Mouse (Mus musculus) retina, adult 2 months (tissue): Measurements from ENCODE around the gene Cacnb3.
A peak's percentile ranks its signal among the peaks of the same experiment; 100 is the strongest.
"Not testable (repeated sequence)": the region's sequence is repeated elsewhere in the genome, so short reads cannot be mapped to it uniquely, and the experiment has no call there.

Experiments used
- DNase-seq: peaks from one replicate; pipeline ENCODE4 v3.0.0-alpha.2; 2012; ENCODE audit warnings: low read depth, low spot score

Gene Cacnb3

GRCm38 (mm10) chr15:98630540-98630939 lies at the start of gene Cacnb3:
Cacnb3 (plus strand) TSS chr15:98630840.
- no peak for DNase-seq

GRCm38 (mm10) chr15:98582410-98582809 lies 48.2 kb upstream of the Cacnb3 start:
- DNase-seq, result no peak

- DNase-seq, result no peak
Observed at GRCm38 (mm10) chr15:98582996-98583395, 47.6 kb upstream of the Cacnb3 start.

- DNase-seq, result no peak
Observed at GRCm38 (mm10) chr15:98585421-98585820, 45.2 kb upstream of the Cacnb3 start.

- not testable (repeated sequence) for DNase-seq
Observed at GRCm38 (mm10) chr15:98586141-98586540, 44.5 kb upstream of the Cacnb3 start.

- no peak for DNase-seq
Observed at GRCm38 (mm10) chr15:98587751-98588150, 42.9 kb upstream of the Cacnb3 start.

DNA sequence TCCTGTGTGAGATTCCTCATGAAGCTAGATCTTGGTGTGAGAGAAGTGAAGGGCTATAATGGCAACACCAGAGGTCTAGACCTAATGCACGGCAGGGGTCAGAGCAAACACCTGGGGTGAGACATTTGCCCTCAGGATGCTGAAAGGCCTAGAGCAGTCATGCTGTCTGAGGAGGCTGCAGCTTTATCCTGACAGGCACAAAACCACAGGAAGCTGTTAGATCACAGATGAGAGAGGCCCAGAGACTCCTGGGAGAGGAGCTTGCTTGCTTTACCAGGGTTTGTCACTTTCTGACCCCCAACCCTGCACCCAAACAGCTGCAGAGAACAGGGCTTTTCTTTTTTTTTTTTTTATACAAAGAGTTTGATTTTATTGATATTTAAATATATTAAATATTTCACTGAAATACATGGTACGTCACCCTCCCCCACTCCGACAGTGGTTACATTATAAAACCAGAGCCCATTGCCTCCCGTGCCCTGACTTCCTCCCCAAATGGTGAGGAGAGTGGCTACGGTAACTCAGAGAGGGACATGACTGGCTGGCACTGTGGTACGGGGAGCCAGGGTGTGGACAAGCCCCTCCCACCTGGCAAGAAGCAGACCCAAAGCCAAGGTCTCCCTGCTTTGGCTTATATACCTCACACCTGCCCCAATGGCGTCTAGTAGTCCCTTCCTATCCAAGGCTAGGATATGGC lies 40.9 kb upstream of the Cacnb3 start:
- no peak for DNase-seq

DNA sequence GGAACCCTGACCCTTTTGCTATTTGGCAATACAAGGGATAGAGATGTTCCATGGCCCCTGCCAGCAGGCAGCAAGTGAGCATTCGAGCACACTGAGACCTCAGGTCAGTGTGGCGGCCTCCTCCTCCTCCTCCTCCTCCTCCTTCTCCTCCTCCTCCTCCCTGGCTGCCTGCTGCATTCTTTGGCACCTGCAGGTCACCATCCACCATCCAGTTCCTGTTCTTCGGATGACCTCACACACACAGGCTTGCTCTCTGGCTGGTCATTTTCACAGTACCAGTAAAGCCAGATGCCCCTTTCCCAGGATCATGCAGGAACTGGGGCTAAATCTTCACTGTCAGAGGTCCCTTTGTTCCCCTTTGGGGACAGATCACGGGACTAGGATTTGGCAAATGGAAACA lies 39.2 kb upstream of the Cacnb3 start:
- no peak for DNase-seq

- no peak for DNase-seq
Observed at GRCm38 (mm10) chr15:98594193-98594592, 36.4 kb upstream of the Cacnb3 start.

DNA sequence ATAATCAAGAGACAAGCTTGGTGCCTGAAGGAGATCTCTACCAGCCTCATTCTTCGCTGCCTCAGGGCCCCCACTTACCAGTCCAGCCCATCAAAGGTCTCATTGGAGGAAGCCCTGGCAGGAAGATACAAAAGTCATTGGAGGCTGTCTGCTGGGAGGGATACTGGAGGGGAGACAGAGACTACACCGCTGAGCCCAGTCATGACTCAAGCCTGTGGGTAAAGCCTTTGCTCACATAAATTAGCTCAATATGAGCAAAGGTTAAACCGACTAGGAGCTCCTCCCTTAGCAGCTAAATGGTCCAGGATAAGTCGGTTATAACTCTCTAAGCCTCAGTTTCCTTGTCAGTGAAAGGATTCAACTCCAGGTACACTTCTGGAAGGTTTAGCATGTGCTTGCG lies 35.6 kb upstream of the Cacnb3 start:
- no peak for DNase-seq

DNA sequence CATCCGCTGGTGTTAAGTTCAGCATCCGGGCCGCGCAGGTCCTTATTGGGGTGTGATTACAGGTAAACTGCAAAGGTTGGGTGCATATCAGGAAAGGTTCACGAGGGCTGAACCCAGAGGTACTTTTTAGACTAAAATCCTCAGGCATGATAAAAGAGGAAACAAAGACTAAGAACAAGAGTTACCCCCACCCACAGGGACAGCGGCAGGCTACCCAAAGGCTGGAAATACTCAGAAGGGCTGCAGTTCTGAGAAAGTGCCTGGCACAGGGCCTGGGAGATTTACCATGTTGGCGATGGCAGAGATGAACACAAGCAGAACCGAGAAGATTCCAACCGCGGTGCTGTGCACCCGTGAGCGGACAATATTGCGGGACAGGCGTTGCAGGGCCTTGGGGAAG lies 34.0 kb upstream of the Cacnb3 start:
- no peak for DNase-seq

GRCm38 (mm10) chr15:98600036-98600709 lies 30.5 kb upstream of the Cacnb3 start:
- no peak for DNase-seq

DNA sequence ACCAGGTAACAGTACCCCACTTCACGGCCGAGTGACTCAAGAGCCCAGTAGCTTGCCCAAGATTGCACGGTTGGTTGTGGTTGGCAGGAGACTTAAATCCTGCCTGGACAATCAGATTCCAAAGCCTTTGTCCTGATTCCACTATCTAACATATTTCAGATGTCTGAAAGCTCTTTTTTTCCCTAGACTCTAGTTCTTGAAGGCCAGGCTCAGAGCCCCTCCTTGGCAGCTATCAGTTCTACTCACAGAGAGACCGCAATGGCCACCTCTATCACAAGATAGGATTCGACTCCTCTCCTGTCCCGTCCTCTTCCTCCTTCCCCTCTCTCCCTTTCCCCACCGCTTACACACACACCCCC lies 28.8 kb upstream of the Cacnb3 start:
- DNase-seq, result no peak

GRCm38 (mm10) chr15:98602191-98602881 lies 28.3 kb upstream of the Cacnb3 start:
- no peak for DNase-seq

DNA sequence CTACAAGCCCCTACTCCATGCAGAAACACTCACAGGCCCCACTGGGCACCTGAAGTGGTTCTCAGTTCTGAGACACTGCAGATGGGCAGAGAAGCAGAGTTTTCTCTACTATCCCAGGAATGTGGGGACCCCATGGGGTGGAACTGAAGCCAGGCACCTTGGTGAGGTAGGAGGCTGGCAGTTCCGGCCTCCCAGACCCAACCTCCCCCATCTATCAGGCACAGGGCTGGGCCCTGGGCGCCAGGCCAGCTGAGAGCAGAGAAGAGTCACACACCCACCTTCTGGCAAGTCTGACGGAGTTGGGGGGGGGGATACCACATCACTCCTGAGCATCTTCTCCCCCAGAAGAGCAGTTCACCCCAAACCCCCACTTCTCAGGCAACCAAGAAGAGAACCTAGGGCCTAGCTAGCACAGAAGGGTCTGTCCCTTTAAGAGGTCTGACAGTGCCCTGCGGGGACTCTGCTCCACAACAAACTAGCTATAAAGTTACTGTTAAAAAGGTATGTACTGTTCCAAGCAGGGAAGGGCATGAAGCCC lies 27.6 kb upstream of the Cacnb3 start:
- no peak for DNase-seq

- no peak for DNase-seq
Observed at GRCm38 (mm10) chr15:98604041-98604575, 26.5 kb upstream of the Cacnb3 start.

- DNase-seq, result no peak
Observed at GRCm38 (mm10) chr15:98606051-98606536, 24.5 kb upstream of the Cacnb3 start.

GRCm38 (mm10) chr15:98606739-98607138 lies 23.9 kb upstream of the Cacnb3 start:
- peak; percentile 50 for DNase-seq

- no peak for DNase-seq
Observed at GRCm38 (mm10) chr15:98607557-98607956, 23.1 kb upstream of the Cacnb3 start.

DNA sequence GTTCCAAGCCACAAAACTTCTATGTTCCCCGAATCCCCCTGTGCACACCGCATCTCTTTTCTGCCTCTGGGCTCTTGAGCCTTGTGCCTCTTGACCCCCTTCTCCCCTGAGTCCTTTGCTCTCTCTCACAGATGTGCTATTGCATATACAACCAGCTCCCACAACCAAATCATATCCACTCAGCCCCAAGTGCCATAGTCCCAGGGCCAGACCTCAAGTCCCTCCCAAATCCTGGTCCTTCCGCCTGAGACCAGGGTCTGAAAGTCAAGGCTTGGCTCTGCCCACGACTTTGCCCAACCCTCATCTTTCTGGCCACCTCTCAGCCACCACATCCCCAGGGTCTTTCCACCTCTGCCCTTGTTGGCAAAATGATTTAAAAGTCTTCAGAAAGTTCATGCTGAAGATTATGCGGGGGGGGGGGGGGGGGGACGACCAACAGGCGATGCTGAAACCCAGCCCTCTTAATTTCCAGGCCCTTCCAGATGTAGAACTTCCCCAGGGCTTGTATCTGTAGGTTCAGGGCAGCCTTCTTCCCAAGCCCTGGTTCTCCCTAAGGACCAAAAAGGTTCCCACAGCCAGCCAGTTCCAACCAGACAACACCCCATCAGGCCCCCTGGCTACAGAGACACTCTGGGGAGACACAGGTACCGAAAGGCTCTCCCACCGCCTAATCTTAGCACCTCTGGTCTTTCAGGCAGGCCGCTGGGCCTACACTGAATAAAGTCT lies 22.4 kb upstream of the Cacnb3 start:
- no peak for DNase-seq

DNA sequence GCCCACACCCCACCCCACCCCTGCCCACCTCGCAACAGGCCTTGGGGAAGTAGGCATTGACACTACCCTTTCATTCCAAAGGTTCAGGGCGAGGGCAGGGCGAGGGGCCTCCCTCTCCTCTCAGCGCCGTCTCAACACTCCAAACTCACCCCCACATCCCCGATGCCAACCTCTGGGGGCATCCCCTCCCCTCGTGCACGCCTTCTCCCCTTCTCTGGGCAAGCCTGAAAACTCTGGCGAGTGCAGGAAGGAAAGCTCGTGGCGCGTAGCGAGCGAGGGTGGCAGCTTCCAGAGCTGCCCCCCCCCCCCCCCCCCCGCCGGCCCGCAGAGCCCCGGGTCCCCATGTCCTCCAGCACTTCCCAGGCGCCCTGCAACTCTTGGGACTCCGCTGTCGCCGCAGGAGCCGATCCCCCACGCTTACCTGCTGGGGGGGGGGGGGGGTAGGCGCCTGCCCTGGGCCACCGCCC lies 21.8 kb upstream of the Cacnb3 start:
- no peak for DNase-seq
